In genomic region chr9:51256780-51257502, GRCm38 (mm10) we compare ENCODE assay signal across 29 mouse cellular contexts. TPM values are rescaled to one million over a fixed set of nuclear protein-coding genes. Genes with fewer than 3 reads are reported as not detected.
DNase-seq lines count a peak whose midpoint lies in the region; ATAC-seq and TF ChIP-seq lines count a peak whose summit lies in the region.
"Had no signal": no experiment of that assay in that cellular context is flagged by ENCODE, and none has a peak within 500 bp of the region (broad histone marks: within the 10 kb centered on the region; RNA-seq: fewer than 3 reads in every experiment).

No protein-coding gene starts in this region.

- no peak overlapping the region for H3K9ac ChIP-seq in heart, embryonic 12.5 days
- H3K9ac ChIP-seq: forebrain, embryonic 13.5 days; heart, embryonic 15.5 days; hindbrain, embryonic 14.5 days; liver, embryonic 13.5 days; lung, embryonic 15.5 days; neural tube, embryonic 15.5 days had no signal

- ATAC-seq in heart, embryonic 12.5 days (ENCODE audit: insufficient number of reproducible peaks, low FRiP score) = no peak
- ATAC-seq: forebrain, embryonic 13.5 days had no signal

- TF ChIP-seq CTCF in small intestine, adult 2 months (IDR thresholded peaks at IDR 0.05; ENCODE audit: extremely low read depth, insufficient read length, insufficient replicate concordance, low read depth, low read length) = no peak

- TF ChIP-seq POLR2A in small intestine, adult 2 months (IDR thresholded peaks at IDR 0.05; ENCODE audit: low read depth, low read length) = no peak

- H3K4me3 ChIP-seq in heart, embryonic 10.5 days = no peak overlapping the region
- H3K4me3 ChIP-seq in heart, embryonic 12.5 days = no peak overlapping the region
- no peak overlapping the region for H3K4me3 ChIP-seq in small intestine, adult 2 months (ENCODE audit: low read depth, low read length)
- H3K4me3 ChIP-seq: forebrain, embryonic 13.5 days; heart, adult 2 months; heart, embryonic 15.5 days; layer of hippocampus, adult 2 months; liver, embryonic 13.5 days; lung, embryonic 15.5 days; neural tube, embryonic 15.5 days had no signal

- H3K4me1 ChIP-seq in heart, embryonic 10.5 days = peaks cover 3% of the 10 kb centered on the region; the same call in 1 of the 2 replicates
- no peaks in the 10 kb centered on the region; the same call in 1 of the 2 replicates for H3K4me1 ChIP-seq in heart, embryonic 12.5 days (replicated peaks)
- peaks cover 13% of the 10 kb centered on the region for H3K4me1 ChIP-seq in small intestine, adult 2 months (ENCODE audit: control insufficient read depth, insufficient read depth, insufficient read length, low read length)
- H3K4me1 ChIP-seq: forebrain, embryonic 13.5 days; heart, embryonic 15.5 days; liver, embryonic 13.5 days; lung, embryonic 15.5 days; neural tube, embryonic 15.5 days had no signal

- no peak overlapping the region for H3K4me2 ChIP-seq in heart, embryonic 12.5 days
- H3K4me2 ChIP-seq: forebrain, embryonic 13.5 days; heart, embryonic 15.5 days; hindbrain, embryonic 14.5 days; liver, embryonic 13.5 days; lung, embryonic 15.5 days; neural tube, embryonic 15.5 days had no signal

- no peaks in the 10 kb centered on the region for H3K27me3 ChIP-seq in heart, embryonic 10.5 days (ENCODE audit: insufficient read depth, poor library complexity, severe bottlenecking)
- no peaks in the 10 kb centered on the region for H3K27me3 ChIP-seq in heart, embryonic 12.5 days (replicated peaks)
- H3K27me3 ChIP-seq in small intestine, adult 2 months (ENCODE audit: control insufficient read depth, insufficient read depth, low read length) = no peaks in the 10 kb centered on the region
- H3K27me3 ChIP-seq: forebrain, embryonic 13.5 days; heart, embryonic 15.5 days; liver, embryonic 13.5 days; lung, embryonic 15.5 days; neural tube, embryonic 15.5 days had no signal

- no peak overlapping the region for H3K27ac ChIP-seq in heart, embryonic 10.5 days
- H3K27ac ChIP-seq in heart, embryonic 12.5 days (ENCODE audit: poor library complexity, severe bottlenecking) = no peak overlapping the region
- H3K27ac ChIP-seq in small intestine, adult 2 months (ENCODE audit: insufficient read depth, low read depth, low read length) = peak overlapping the region; percentile 14
- H3K27ac ChIP-seq: forebrain, embryonic 13.5 days; heart, adult 2 months; heart, embryonic 15.5 days; hindbrain, embryonic 14.5 days; layer of hippocampus, adult 2 months; liver, embryonic 13.5 days; lung, embryonic 15.5 days; neural tube, embryonic 15.5 days; stomach, postnatal 0 days had no signal

- peak; percentile 40 for DNase-seq in adrenal gland, postnatal 10 days
- DNase-seq in adrenal gland, postnatal 4 days (ENCODE audit: low spot score in 2 of 2) = no peak
- peak; percentile 10 for DNase-seq in heart, embryonic 10.5 days (ENCODE audit: low spot score)
- peak; percentile 79 for DNase-seq in urinary bladder, postnatal 14 days (ENCODE audit: low spot score)
- no peak for DNase-seq in urinary bladder, postnatal 4 days (ENCODE audit: low spot score in 2 of 2)
- no peak for DNase-seq in T-cell, adult 2 months (ENCODE audit: low spot score)
- DNase-seq: cerebellum, adult 2 months; gastrocnemius, postnatal 36 days; heart, adult 2 months; heart, postnatal 36 days; kidney, postnatal 25 days; liver, embryonic 13.5 days; lung, postnatal 4 days; thymus, adult 2 months; thymus, postnatal 4 days had no signal

- no peaks in the 10 kb centered on the region for H3K9me3 ChIP-seq in heart, embryonic 10.5 days
- peaks cover 4% of the 10 kb centered on the region for H3K9me3 ChIP-seq in heart, embryonic 12.5 days (replicated peaks)
- H3K9me3 ChIP-seq: forebrain, embryonic 13.5 days; heart, embryonic 15.5 days; liver, embryonic 13.5 days; lung, embryonic 15.5 days; neural tube, embryonic 15.5 days had no signal

- 80% methylated on average over 4 of the region's 4 CpGs for WGBS in heart, embryonic 10.5 days
- 67% methylated on average over 4 of the region's 4 CpGs for WGBS in heart, embryonic 12.5 days
- 23% methylated on average over 4 of the region's 4 CpGs for WGBS in small intestine, adult 2 months

- no peaks in the 10 kb centered on the region for H3K36me3 ChIP-seq in heart, embryonic 10.5 days
- H3K36me3 ChIP-seq in heart, embryonic 12.5 days = no peaks in the 10 kb centered on the region
- H3K36me3 ChIP-seq in small intestine, adult 2 months (ENCODE audit: control insufficient read depth, insufficient read depth, low read length) = no peaks in the 10 kb centered on the region
- H3K36me3 ChIP-seq: heart, embryonic 15.5 days; liver, embryonic 13.5 days; lung, embryonic 15.5 days; neural tube, embryonic 15.5 days had no signal

RNA-seq across cellular contexts. Expression of gene Colca2, which starts 21.4 kb away (rescaled TPM):
- 1 to 10 TPM; 2.4 to 2.9 TPM for total RNA-seq in adrenal gland, postnatal 10 days (2021)
- 1 to 10 TPM; 3.8 to 6.1 TPM for total RNA-seq in adrenal gland, postnatal 4 days (2021)
- polyA plus RNA-seq in heart, embryonic 10.5 days (2016; fragmentation: Nextera tagmentation; extraction: Ambion mirVana) = 3.7 and 4.1 TPM in 2 replicates
- polyA plus RNA-seq in heart, embryonic 12.5 days (2016; fragmentation: Nextera tagmentation; extraction: Ambion mirVana) = 3.0 and 4.9 TPM in 2 replicates
- 3.1 and 6.0 TPM in 2 replicates for polyA plus RNA-seq in small intestine, adult 2 months (2012; rRNA removed)
- total RNA-seq: midbrain, postnatal 0 days had no signal

RNA-seq across cellular contexts. Expression of gene Pou2af1, which starts 43.4 kb away (rescaled TPM):
- 1 to 10 TPM; 1.8 to 3.0 TPM for total RNA-seq in adrenal gland, postnatal 10 days (2021)
- under 1 TPM; 0.48 to 0.85 TPM for total RNA-seq in adrenal gland, postnatal 4 days (2021)
- polyA plus RNA-seq in heart, embryonic 10.5 days (2016; fragmentation: Nextera tagmentation; extraction: Ambion mirVana) = 0.08 TPM in 1 of 2 replicates, not detected in the other
- not detected in 2 replicates for polyA plus RNA-seq in heart, embryonic 12.5 days (2016; fragmentation: Nextera tagmentation; extraction: Ambion mirVana)
- polyA plus RNA-seq in small intestine, adult 2 months (2012; rRNA removed) = 14.0 and 32.6 TPM in 2 replicates
- total RNA-seq: layer of hippocampus, adult 2 months; left cerebral cortex, postnatal 10 days had no signal
- polyA plus RNA-seq: embryonic facial prominence, embryonic 14.5 days; hindbrain, embryonic 14.5 days; kidney, embryonic 14.5 days; limb, embryonic 11.5 days; midbrain, postnatal 0 days had no signal

Comparison
In these comparisons a context has a peak if more than half of its experiments do, and no peak if none do; other contexts are left out.
1. DNase-seq: peak in adrenal gland, postnatal 10 days (single experiment), heart, embryonic 10.5 days (single experiment) and urinary bladder, postnatal 14 days (single experiment); none in adrenal gland, postnatal 4 days (0 of 2), urinary bladder, postnatal 4 days (0 of 2) and T-cell, adult 2 months (single experiment).
2. RNA of gene Pou2af1, which starts 43.4 kb away (polyA plus RNA-seq): 14.0 to 32.6 TPM in small intestine, adult 2 months; 0.08 TPM in heart, embryonic 10.5 days and not detected in heart, embryonic 12.5 days; every median in the first group is over 10 times any median in the second.